Mouse (Mus musculus) liver, adult (tissue): Measurements from ENCODE around the gene Rabgap1l.

ENCODE experiments used
- GATA4 ChIP-seq: IDR thresholded peaks from 2 replicates; pipeline ENCODE4 v1.6.1; 2014; ENCODE audit warnings: mild to moderate bottlenecking, low read length; ENCODE audit not compliant: insufficient replicate concordance

Rabgap1l gene

DNA sequence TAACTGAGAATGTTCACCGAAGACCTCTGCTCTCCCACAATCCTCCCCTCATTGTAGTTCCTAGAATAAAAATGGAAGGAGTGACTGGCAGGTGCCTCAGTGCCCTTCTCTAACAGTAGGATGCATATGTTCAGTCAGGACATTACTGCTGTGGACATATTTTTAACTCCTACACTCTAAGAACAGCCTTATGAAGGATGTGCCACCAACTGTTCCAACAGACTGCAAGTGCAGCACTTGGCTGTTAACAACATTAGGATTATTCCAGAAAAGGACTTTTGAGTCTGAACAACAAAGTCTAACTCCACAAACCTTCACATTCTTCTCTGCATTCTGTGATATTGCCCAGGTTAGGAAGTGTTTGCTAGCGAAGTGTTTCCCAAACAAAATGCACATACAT lies 501.0 kb downstream of the Rabgap1l start:
- no peak for TF ChIP-seq GATA4

DNA sequence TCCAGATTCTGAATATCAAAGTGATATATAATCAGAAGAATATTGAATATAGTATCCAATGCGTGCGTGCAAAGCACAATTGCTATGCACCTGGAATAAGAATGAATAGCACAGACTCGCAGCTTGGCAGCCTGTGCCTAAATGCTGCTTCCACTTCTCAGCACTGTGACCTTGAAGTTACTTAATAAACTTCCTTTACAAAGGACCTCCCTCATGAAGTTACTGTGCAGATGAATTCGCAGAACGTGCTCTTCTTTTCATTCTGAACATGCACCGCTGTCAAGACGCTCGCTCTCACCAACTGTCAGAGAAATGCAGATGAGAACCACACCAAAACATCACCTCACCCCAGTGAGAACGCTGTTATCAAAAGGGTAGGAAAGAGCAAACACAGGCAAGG lies 502.8 kb downstream of the Rabgap1l start:
- no peak for TF ChIP-seq GATA4

DNA sequence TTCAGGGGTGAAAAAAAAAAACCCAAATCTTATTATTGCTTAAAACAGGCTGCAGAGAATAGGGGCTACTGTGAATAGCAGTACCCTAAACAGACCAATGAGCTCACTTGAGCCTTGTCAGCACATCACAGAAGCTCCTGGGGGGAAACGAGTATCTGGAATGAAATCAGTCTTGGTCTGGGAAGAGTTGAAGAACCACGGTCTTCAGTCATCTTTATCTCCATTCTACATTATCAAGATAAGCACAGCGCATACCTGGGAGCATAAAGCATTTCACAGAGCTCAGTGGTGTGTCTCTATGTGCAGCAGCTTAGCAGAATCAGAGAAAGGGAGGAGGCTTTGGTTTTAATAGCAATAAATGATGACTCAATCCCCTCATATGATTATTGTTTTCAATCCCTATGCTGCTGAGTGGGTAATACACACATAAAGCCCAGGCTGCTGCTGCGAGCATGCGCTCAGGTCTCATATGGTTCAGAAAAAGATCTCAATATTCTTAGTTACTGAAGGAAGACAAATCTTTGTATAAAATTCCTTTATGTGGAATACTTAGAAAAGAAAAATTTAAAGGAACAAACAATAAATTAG lies 505.9 kb downstream of the Rabgap1l start:
- no peak for TF ChIP-seq GATA4

DNA sequence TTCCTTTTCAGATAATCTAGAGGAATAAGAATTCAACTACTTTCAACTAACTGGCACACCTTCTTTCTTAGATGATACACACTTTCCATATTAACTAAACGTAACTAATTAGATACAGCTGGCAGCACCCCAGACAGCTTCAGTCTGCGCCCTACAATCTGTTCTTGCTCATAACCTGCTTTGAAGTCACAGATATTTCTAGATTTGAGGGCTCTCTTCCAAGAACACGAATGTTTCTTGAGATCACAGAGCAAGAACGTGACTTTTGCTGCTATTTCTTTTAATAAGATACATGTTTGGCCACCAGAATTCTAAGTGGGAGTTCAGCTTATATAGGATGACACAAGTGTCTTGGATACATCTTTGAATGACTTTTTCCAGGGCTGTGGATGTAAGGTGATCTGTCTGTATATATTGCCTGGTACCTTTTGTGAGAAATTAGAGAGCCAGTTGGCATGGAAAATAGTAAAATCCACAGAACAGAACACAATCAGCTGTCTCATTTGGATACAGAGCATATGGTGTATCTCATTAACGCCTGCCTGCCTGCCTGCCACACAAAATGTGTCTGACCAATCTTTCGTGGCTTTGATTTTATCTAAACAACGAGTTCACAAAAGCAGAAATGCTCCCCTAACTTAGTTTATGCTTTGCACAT lies 506.5 kb downstream of the Rabgap1l start:
- no peak for TF ChIP-seq GATA4

DNA sequence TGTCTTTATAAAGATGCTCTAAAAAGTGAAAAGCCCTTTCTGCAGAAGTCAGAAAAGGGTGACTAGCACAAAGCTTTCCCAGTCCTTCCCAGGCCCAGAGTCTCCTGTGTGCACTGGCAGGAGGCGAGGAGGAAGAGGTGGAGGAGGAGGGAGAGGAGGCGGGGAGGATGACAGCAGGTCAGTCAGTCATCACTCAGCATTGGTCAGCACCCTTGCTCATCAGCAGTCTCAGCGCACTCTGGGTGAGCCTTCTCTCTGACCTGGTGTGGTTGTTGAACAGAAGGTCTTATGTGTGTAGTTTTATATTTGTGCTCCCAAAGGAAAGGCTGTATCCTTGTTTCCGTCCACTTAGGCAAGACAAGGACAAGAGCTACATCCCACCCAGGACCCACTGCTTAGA lies 508.8 kb downstream of the Rabgap1l start:
- TF ChIP-seq GATA4, result no peak

DNA sequence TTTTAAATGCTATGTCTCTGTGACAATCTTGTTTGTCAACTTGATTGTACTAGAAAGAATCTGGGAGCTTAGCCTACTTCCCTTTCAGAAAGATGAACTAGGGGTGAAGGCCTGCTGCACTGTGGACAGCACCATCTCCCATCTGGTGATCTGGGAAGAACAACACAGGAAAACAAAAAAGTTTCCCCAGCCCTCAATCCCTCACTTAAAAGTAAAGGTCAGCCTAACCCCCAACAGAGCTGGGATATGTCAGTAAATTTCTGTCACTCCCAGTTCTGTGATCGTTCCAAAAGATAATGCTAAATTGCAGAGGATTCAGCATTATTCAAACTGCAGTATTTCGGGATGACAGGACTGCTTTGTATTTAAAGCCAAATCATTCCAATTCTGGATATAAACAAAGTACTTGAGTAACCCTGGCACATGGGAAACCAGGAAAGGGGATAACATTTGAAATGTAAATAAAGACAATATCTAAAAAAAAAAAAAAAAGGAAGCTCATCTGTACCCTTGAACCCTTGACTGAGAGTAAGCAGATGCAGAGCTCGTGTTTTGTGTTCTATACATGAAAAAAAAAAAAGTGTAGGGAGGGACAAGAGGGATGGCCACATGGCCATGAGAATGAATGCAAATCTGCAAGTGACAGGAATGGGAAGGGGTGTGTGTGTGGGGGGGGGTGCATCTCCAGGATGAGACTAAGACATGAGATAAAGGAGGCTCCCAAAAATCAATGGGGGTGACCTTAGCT lies 511.5 kb downstream of the Rabgap1l start:
- no peak for TF ChIP-seq GATA4

DNA sequence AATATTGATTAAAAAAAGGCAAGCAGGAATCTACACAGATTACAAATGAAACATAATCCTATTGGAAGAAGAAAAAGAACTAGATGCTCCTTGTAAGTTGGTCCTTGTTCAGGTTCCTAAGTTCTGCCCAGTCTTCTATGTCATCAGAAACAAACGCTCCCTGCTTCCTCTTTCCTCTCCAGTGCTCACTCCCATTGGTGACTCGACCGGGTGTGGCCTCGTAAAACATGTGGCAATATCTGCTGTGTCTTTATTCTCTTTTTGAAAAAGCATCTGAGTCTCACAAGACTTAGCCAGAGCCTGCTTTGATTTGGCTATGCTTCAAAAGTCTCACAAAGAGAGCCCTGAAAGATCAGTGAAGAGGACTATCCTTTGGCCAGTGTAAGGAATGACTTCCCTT lies 512.4 kb downstream of the Rabgap1l start:
- no peak for TF ChIP-seq GATA4

DNA sequence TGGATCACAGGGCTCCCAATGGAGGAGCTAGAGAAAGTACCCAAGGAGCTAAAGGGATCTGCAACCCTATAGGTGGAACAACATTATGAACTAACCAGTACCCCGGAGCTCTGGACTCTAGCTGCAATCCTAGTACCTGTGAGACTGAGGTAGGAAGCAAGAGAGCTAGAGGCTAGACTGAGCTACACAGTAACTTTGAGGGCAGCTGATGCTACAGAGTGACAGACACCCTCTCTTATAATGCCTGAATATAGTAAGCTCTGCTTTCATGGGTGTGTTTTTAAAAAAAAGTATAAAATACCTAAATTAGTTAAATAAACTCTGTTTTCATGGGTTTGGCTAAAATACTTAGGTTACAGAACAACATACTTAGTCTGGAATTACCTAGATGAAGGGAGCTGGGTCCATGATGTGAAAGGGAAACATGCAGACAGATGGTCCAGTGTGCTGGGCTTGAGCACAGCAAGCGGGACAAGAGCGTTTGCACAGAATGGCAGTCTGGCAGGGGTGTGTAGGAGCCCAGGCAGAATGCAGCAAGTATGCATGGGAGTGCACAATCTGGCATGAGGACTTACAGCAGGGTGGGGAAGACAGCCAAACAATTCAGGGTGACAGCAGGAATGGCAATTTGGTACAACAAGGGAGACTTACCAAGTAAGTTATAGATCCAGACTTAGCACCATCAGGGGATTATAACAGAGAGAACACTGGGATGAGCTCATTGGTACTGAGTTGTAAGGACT lies 514.9 kb downstream of the Rabgap1l start:
- TF ChIP-seq GATA4, result no peak

DNA sequence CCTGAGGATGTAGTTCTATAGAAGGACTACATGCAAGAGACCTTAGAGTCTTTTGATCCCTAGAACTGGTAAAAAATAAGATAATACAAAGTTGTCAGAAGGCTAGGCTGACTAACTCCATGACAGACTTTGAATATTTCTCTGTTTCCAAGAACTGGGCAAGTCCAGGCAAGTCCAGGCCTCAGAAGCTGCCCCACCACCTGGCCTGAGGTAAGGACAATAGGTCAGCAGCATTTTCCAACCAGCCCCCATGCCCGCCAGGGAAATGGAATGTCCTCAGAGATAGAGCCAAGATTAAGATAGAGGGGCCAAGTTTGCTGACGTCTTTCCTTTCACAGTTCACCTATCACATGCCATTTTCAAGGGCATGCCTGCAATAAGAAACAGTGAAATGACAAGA lies 517.8 kb downstream of the Rabgap1l start:
- no peak for TF ChIP-seq GATA4

DNA sequence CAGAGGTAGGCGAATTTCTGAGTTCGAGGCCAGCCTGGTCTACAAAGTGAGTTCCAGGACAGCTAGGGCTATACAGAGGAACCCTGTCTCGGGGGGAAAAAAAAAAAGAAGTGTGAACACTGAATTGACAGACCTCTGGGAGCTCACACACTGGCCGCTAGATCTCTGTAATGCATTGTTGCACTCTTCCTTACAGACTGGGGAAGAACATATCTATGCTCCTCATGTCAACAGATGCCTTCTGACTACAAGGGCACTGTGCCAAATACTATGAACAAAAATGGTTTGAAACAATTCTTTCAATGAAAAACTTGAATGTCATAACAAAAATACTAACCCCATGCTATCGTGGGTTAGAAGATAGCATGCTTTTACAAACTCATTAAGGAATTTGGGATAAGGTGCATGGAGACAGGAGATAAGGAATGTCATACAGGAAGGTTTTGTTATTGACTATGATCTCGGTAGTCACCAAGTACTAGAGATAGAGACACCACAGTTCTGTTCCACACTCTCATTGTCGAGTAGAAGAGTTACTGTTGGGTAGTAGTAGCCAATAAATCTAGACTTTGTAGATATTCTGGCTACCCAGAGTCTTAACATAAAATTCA lies 519.8 kb downstream of the Rabgap1l start:
- no peak for TF ChIP-seq GATA4

DNA sequence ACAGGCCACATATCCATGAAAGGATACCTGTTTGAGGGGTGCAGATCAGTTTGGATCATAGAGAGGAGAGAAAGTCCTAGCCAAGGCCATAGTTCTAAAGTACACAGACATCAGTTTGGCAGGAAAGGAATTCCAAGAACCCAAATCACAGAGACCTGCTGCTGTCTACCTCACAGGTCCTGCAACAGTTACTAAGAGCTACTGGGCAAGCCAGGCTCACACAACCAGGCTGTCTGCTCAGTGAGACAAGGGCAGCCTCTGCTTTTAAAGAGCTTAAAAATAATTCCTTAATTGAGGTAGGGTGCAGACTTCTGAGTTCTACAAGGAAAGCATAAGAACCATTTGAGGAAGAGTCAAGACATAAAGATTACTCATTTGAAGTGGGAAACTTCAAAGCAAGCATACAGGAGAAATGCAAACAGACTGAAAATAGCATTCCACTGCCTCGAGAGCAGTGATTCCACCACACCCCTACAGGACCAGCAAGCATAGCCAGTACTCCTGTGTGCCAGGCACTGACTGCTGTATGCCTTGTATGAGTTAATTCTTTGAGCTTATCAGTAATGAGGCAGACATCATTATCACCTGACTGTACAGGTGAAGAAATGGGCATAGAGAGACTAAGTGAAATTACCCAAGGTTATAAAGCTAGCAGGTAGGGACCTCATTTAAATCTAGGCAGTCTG lies 521.6 kb downstream of the Rabgap1l start:
- no peak for TF ChIP-seq GATA4

DNA sequence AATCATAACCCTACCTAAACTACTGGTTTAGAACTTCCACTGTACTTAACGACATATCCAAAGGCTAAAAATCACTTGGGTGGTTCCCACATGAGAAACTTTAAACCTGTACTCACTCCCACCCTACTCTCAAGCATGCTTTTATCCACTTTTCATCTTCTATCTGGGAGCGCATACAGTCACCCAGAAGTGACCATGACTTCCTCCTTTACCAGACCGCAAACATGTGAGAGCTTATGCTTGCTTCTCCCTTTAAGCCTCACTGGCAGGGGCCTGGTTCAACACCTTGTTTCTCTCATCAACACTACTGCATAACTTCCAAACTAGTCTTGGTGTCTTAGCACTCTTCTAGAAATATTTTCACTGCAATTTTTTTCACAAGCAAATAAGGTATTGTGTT lies 524.7 kb downstream of the Rabgap1l start:
- TF ChIP-seq GATA4, result no peak

DNA sequence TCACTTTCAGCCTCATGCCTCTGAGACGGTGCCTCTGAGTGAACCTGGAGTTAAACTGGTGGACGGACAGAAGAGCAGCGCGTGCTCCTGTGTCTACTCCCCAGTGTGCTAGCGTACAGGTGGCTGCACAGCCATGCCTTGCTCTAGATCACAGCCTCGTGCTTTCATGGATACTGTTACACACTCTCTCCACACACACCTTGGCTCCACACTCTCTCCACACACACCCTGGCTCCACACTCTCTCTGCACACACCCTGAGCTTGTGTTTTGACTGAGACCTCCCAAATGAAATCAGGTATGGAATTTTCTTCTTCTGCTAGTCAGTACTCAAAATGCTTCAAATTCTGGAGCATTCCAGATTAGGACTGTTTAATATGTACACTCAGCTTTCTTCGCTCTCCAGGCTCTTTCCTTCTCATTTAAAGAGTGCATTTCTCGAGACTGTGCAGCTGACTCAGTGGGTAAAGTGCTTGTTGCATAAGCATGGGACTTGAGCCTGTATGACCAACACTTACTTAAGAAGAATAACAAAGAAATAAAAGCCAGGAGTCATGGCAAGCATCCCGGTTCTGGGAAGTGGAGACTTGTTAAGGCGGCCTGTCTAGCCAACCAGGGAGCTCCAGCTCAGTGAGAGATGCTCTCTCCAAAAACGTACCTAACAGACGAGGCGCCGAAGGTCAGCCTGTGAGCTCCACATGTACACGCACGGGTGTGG lies 529.2 kb downstream of the Rabgap1l start:
- no peak for TF ChIP-seq GATA4

DNA sequence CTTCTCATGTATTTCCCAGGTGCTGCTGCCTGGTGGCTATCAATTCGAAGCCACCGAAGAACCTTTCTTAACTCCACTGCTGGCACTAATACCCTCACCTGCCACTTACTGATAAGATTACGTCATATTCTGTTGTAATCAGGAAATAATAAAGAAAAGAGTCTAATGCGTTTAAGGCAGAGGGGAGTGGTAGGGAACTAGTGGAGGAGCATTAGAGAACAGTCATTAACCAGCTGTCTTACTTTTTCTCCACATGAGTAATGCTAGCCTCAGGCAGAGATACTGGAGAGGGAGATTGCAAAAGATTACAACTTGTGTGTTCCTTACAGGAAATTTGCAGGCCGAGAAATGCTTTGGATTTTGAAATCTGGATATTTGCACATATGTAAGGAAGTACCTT lies 530.0 kb downstream of the Rabgap1l start:
- no peak for TF ChIP-seq GATA4

DNA sequence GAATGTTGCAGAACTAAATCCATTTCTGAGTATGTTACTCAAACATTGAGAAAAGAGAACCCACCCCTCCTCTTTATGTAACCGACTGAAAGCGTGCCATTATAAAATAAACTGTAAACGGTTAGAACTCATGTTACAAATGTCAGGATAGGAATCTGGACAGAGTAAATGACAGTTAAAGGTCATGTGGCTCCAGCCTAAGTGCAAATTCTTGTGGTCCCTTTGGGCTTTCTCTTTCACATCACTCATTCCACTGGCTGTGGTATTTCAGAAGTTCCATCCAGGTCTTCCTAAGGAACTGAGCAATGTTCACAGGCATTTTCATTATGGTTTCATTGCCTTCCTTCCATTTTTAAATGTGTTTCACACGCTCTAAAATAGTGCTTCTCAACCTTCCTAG lies 530.6 kb downstream of the Rabgap1l start:
- TF ChIP-seq GATA4, result no peak

DNA sequence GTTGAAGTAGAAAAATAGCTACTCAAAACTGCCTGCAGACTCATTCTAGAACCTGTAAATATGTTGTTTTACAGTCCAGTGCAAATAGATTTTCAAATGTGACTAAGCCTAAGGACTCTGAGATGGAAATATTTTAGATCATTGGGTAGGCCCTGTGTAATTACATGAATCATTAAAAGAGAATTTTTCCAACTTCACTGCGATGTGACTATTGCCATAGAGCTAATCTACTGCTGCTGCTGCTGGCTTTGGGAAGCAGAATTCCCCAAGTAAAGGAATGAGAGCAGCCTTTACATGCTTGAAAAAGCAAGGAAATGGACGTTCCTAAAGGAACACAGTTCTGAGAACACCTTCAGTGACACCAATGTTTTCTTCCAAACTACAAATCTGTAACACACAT lies 531.2 kb downstream of the Rabgap1l start:
- TF ChIP-seq GATA4, result no peak
